Mouse (Mus musculus) kidney, postnatal 0 days (tissue): ENCODE measurements around the gene Idnk. TPM values are rescaled to one million over a fixed set of nuclear protein-coding genes. Genes with fewer than 3 reads are reported as not detected.

Experiments used
- ATAC-seq: fragments of 200-750 bp; cut with Nextera tagmentation; replicated peaks from 2 replicates; pipeline ENCODE4 v1.8.0; 2017; ENCODE audit warnings: low read depth, moderate number of reproducible peaks, moderate TSS enrichment, moderate library complexity; ENCODE audit not compliant: low FRiP score
- DNase-seq: peaks from one replicate; pipeline ENCODE4 v3.0.0-alpha.2; 2016; ENCODE audit warnings: low spot score
- H3K27ac ChIP-seq: fragments of 300-500 bp; sonication (generic); 2 replicates; pipeline ENCODE4 v1.5.1; 2014; ENCODE audit warnings: mild to moderate bottlenecking
- H3K27me3 ChIP-seq: fragments of 300-500 bp; sonication (generic); 2 replicates; pipeline ENCODE4 v1.6.1; 2014; ENCODE audit warnings: low read length, mixed read lengths; ENCODE audit not compliant: insufficient read depth
- H3K36me3 ChIP-seq: fragments of 300-500 bp; sonication (generic); 2 replicates; pipeline ENCODE4 v1.6.1; 2014; ENCODE audit warnings: low read length, mixed read lengths; ENCODE audit not compliant: insufficient read depth
- H3K4me1 ChIP-seq: fragments of 300-500 bp; sonication (generic); replicated peaks from 2 replicates; pipeline ENCODE4 v1.6.1; 2014; ENCODE audit warnings: antibody characterized with exemption, low read length, mixed read lengths; ENCODE audit not compliant: insufficient read depth
- H3K4me2 ChIP-seq: fragments of 300-500 bp; sonication (generic); 2 replicates; pipeline ENCODE4 v1.6.1; 2014; ENCODE audit warnings: mild to moderate bottlenecking, low read length, moderate library complexity, mixed read lengths
- H3K4me3 ChIP-seq: fragments of 300-500 bp; sonication (generic); replicated peaks from 2 replicates; pipeline ENCODE4 v1.5.1; 2014; ENCODE audit warnings: low read depth, low read length
- H3K9ac ChIP-seq: fragments of 300-500 bp; sonication (generic); 2 replicates; pipeline ENCODE4 v1.6.1; 2014; ENCODE audit warnings: low read depth, low read length
- H3K9me3 ChIP-seq: fragments of 300-500 bp; sonication (generic); replicated peaks from 2 replicates; pipeline ENCODE4 v1.6.1; 2016; ENCODE audit warnings: low read length, inconsistent platforms, mixed read lengths
- CTCF ChIP-seq: IDR thresholded peaks from 2 replicates; pipeline ENCODE4 v1.5.1; 2016; ENCODE audit warnings: antibody characterized with exemption, low read depth, mild to moderate bottlenecking, moderate library complexity
- WGBS: fragments of 180-500 bp; shearing (Covaris S2); extraction: QIAGEN DNeasy Blood & Tissue Kit; methylation state at CpG from one replicate; pipeline ENCODE4 v1.1.7; 2014; 5-methylcytosine and 5-hydroxymethylcytosine counted together
- polyA plus RNA-seq: library from polyadenylated mRNA; unstranded; fragments of >200 nt; fragmentation: Nextera tagmentation; extraction: Ambion mirVana; gene quantifications from 2 replicates; pipeline ENCODE4 v1.2.1, GENCODE M21; 2015

Gene Idnk
- polyA plus RNA-seq, 1 experiment from 2014 or later: 48.5 TPM

DNA sequence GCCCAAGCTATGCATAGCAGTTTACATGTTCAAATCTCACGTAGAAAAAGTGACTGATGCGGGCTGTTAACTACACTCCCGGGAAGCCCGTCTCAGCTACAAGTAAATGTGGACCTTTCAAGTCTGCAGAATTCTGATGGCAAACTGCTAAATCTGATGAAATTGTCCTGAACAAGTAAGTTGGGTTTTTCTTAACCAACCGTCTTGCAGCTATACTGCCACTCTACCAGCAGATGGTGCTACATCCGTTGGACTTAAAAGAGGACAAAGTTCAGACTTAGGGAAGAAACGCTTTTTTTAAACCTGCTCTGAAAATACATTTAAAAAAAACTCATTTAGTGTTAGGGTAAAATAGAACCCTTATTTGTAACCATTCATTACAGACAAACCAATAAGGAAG lies 31.3 kb upstream of the Idnk start:
- H3K27ac ChIP-seq: 0 out of 2 replicates have a peak overlapping the region, but pooled peaks have one; percentile 6
- ATAC-seq: no peak
- H3K4me2 ChIP-seq: peak overlapping the region; percentile 76
- peak overlapping the region; percentile 25; the same call in 1 of the 2 replicates for H3K9ac ChIP-seq
- peak overlapping the region; percentile 100 for H3K4me3 ChIP-seq
- H3K36me3 ChIP-seq: no peaks in the 10 kb centered on the region
- TF ChIP-seq CTCF: peak; percentile 85
- no peaks in the 10 kb centered on the region for H3K9me3 ChIP-seq
- H3K4me1 ChIP-seq: peaks cover 26% of the 10 kb centered on the region
- 19% methylated on average over 7 of the region's 7 CpGs for WGBS
- peak; percentile 92 for DNase-seq
- no peaks in the 10 kb centered on the region for H3K27me3 ChIP-seq

DNA sequence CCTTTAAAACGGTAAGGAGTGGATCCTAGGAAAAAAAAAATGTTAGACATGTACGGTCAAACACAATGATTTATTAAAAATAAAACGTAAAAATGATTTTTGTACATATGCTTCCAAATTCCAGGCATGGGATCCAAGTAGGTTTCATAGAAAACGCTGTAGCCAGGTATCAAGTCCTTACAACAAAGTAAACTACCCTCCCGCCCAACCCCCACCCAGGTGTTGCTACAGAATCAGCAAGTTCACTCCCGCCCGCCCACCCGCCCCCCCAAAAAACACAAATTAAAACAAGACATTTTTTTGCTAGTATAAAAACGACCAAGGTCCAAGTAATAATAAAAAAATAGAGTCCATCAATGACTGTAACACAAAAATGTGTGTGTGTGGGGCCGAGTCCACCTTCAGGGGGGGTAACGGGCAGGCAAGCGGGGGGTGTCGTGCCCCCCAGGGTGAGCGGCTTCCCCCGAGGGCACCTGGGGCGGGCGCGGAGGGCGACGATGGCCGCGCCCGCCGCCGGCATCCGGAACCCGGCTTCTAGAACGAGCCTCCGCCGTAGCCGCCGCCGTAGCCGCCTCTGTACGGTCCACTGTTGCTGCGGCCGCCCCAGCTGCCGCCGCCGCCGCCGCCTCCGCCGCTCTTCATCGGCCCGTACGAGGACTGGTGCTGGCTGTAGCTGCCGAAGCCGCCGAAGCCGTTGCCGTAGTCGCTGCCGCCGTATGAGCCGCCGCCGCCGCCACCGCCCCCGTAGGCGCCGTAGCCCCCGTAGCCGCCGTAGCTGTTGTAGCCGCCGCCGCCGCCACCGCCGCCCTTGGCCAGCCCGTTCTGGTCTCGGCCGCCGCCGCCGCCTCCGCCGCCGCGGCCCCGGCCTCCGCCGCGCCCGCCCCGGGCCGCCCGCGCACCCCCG lies 30.3 kb upstream of the Idnk start:
- Histone ChIP-seq H3K4me1 (peaks cover 22% of the 10 kb centered on the region), H3K4me2 (peak overlapping the region; percentile 76), H3K36me3 (no peaks in the 10 kb centered on the region), H3K27ac (peak overlapping the region; percentile 99), H3K9me3 (no peaks in the 10 kb centered on the region), H3K9ac (peak overlapping the region; percentile 100), H3K4me3 (peak overlapping the region; percentile 100), H3K27me3 (no peaks in the 10 kb centered on the region)
- TF ChIP-seq CTCF: no peak
- ATAC-seq: no peak
- DNase-seq: peak; percentile 30
- under 1% methylated on average over 86 of the region's 92 CpGs for WGBS

DNA sequence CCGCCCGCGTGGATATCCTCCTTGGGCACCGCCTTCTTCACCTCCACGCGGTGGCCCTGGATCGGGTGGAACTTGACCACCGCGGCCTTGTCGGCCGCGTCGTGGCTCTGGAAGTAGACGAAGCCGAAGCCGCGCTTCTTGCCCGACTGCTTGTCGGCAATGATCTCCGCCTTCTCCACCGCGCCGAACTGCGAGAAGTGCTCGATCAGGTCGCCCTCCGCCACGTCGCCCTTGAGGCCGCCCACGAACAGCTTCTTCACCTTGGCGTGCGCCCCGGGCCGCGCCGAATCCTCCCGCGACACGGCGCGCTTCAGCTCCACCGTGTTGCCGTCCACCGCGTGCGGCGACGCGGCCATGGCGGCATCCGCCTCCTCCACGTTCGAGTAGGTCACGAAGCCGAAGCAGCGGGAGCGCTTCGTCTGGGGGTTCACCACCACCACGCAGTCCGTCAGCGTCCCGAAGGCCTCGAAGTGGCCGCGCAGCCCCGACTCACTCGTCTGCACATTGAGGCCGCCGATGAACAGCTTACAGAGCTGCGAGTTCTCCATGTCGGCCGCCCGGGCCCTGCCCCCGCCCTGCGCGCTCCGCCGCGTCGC lies 29.6 kb upstream of the Idnk start:
- TF ChIP-seq CTCF: no peak
- H3K9ac ChIP-seq: peak overlapping the region; percentile 100
- peak; percentile 53 for DNase-seq
- H3K4me3 ChIP-seq: peak overlapping the region; percentile 100
- H3K27me3 ChIP-seq: no peaks in the 10 kb centered on the region
- peaks cover 16% of the 10 kb centered on the region for H3K4me1 ChIP-seq
- ATAC-seq: peak; percentile 23
- H3K9me3 ChIP-seq: no peaks in the 10 kb centered on the region
- H3K27ac ChIP-seq: peak overlapping the region; percentile 99
- peak overlapping the region; percentile 76 for H3K4me2 ChIP-seq
- WGBS: under 1% methylated on average over 70 of the region's 81 CpGs
- no peaks in the 10 kb centered on the region for H3K36me3 ChIP-seq

DNA sequence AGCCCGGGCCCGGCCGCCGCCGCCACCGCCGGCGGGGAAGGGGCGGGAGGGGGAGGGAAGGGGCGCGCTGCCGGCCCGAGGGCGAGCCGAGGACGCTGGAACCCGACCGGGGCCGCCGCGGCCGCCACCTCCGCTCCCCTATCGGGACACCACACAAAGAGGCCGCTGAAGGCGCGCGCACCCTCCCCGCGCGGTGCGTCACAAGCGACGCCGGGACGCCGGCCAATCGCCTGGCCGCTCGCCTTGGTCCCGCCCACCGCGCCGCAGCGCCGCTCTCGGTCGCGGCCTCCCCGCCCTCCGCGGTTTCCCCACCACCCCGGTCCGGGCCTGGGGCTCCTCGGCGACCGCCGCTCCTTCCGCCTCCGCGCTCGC lies 29.1 kb upstream of the Idnk start, which contains the start of gene Hnrnpa0:
Gene Hnrnpa0 (minus strand): TSS at position 161 of the 372 bp plus-strand sequence.
- Histone ChIP-seq H3K9ac (peak within 1 kb of the TSS; percentile 100), H3K27me3 (no peaks in the 10 kb centered on the region), H3K4me3 (peak within 1 kb of the TSS; percentile 100), H3K36me3 (no peaks in the 10 kb centered on the region), H3K27ac (peak within 1 kb of the TSS; percentile 99), H3K4me1 (peaks cover 16% of the 10 kb centered on the region), H3K4me2 (peak within 1 kb of the TSS; percentile 76), H3K9me3 (no peaks in the 10 kb centered on the region)
- TF ChIP-seq CTCF: no peak
- ATAC-seq: peak; percentile 93
- peak; percentile 92 for DNase-seq
- under 1% methylated on average over 33 of the region's 62 CpGs for WGBS

DNA sequence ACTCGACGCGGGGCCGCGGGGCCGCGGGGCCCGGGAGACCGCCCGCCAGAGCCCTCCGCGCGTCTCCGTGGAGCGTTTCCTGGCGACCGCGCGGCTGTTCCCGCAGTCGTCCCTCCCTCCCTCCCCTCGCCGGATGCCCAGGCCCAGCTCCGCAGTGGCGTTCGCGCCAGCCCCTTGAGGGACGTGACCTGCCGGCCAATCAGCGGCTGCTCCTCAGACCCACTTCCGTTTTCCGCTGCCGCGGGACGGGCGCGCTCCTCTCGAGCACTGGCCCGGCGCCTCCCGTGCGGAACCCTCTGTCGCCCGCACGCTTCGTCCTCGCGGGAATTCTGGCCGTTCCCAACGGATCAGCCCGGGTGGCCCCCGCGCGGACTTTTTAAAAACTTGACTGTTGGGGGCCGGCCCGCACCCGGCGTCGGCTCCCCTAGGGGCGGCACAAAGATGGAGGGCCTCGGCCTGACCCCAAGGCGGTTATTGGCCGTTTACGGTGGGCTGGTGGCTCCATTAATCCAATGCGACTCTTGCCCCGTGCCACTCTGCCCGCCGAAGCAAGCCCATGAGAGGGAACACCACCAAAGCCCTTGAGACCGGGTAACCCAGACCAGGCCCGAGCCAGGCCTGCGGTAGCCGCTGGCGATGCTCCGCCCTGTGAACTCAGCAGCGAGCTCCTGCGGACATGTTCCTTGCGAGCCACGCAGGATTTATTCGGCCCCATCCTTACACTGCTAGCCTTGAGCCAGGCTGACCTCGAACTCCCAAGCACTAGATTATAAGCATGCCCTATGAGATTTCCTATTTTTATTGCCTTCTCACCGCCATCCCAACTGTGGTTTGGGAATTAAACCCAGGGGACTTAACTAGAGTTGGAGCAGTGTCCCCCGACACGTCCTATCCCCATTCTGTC lies 28.4 kb upstream of the Idnk start:
- H3K27me3 ChIP-seq: no peaks in the 10 kb centered on the region
- no peaks in the 10 kb centered on the region for H3K9me3 ChIP-seq
- ATAC-seq (peak; percentile 95), DNase-seq (peak; percentile 96)
- peak overlapping the region; percentile 100 for H3K4me3 ChIP-seq
- under 1% methylated on average over 76 of the region's 83 CpGs for WGBS
- H3K4me2 ChIP-seq: peak overlapping the region; percentile 76
- TF ChIP-seq CTCF: 0 out of 2 replicates have a peak, but pooled peaks have one; percentile 1
- no peaks in the 10 kb centered on the region for H3K36me3 ChIP-seq
- peak overlapping the region; percentile 100 for H3K9ac ChIP-seq
- H3K4me1 ChIP-seq: peaks cover 12% of the 10 kb centered on the region
- H3K27ac ChIP-seq: peak overlapping the region; percentile 99
